Mouse (Mus musculus) limb, embryonic 10.5 days (tissue): ENCODE data around the gene Rfxank. TPM values are rescaled to one million over a fixed set of nuclear protein-coding genes. Genes with fewer than 3 reads are reported as not detected.
A peak's percentile ranks its signal among the peaks of the same experiment; 100 is the strongest.

Source experiments
- DNase-seq: peaks from one replicate; pipeline ENCODE4 v3.0.0-alpha.2; 2017; ENCODE audit warnings: low spot score
- H3K27ac ChIP-seq: fragments of 300-500 bp; sonication (generic); 2 replicates; pipeline ENCODE4 v1.5.1; 2016; ENCODE audit warnings: mild to moderate bottlenecking
- H3K27me3 ChIP-seq: fragments of 300-500 bp; sonication (generic); 2 replicates; pipeline ENCODE4 v1.6.1; 2016; ENCODE audit warnings: low read depth, mild to moderate bottlenecking; ENCODE audit not compliant: poor library complexity, severe bottlenecking
- H3K36me3 ChIP-seq: fragments of 300-500 bp; sonication (generic); 2 replicates; pipeline ENCODE4 v1.6.1; 2016; ENCODE audit warnings: mild to moderate bottlenecking, moderate library complexity
- H3K4me1 ChIP-seq: fragments of 300-500 bp; sonication (generic); 2 replicates; pipeline ENCODE4 v1.6.1; 2016
- H3K4me3 ChIP-seq: fragments of 300-500 bp; sonication (generic); 2 replicates; pipeline ENCODE4 v1.5.1; 2016; ENCODE audit warnings: mild to moderate bottlenecking, moderate library complexity
- H3K9me3 ChIP-seq: fragments of 300-500 bp; sonication (generic); replicated peaks from 2 replicates; pipeline ENCODE4 v1.6.1; 2016; ENCODE audit warnings: mild to moderate bottlenecking
- WGBS: fragments of 180-500 bp; shearing (Covaris S2); methylation state at CpG from one replicate; pipeline ENCODE4 v1.1.7; 2016; 5-methylcytosine and 5-hydroxymethylcytosine counted together
- polyA plus RNA-seq: library from polyadenylated mRNA; unstranded; fragments of >200 nt; fragmentation: Nextera tagmentation; extraction: Ambion mirVana; gene quantifications from 2 replicates; pipeline ENCODE4 v1.2.1, GENCODE M21; 2016

Rfxank gene
- 20.1 and 27.9 TPM in 2 replicates for polyA plus RNA-seq

- Histone ChIP-seq H3K4me3 (peak within 1 kb of the TSS; percentile 89), H3K27ac (peak within 1 kb of the TSS; percentile 89), H3K27me3 (no peaks in the 10 kb centered on the region), H3K36me3 (peaks cover 62% of the 10 kb centered on the region), H3K9me3 (no peaks in the 10 kb centered on the region), H3K4me1 (peaks cover 20% of the 10 kb centered on the region)
- peak; percentile 98 for DNase-seq
- under 1% methylated on average over 46 of the region's 46 CpGs for WGBS
Observed at GRCm38 (mm10) chr8:70139026-70139857, at the start of gene Rfxank, which contains the start of the genes Borcs8 and Mef2b. Rfxank (minus strand) TSS chr8:70139154. Borcs8 (plus strand) TSS chr8:70139499. Mef2b (plus strand) TSS chr8:70139711.

GRCm38 (mm10) chr8:70188707-70189106 is 49.8 kb upstream of the Rfxank start:
- H3K27ac ChIP-seq = 0 out of 2 replicates have a peak overlapping the region, but pooled peaks have one; percentile 8
- DNase-seq = no peak
- H3K36me3 ChIP-seq = 0 out of 2 replicates have a peak, but pooled peaks cover 3% of the 10 kb centered on the region
- no peak overlapping the region for H3K4me3 ChIP-seq
- no peaks in the 10 kb centered on the region for H3K27me3 ChIP-seq
- WGBS = 71% methylated on average over 7 of the region's 7 CpGs
- H3K9me3 ChIP-seq = no peaks in the 10 kb centered on the region
- peaks cover 38% of the 10 kb centered on the region for H3K4me1 ChIP-seq

- 90% methylated on average over 4 of the region's 4 CpGs for WGBS
- Histone ChIP-seq H3K9me3 (no peaks in the 10 kb centered on the region), H3K4me1 (peaks cover 27% of the 10 kb centered on the region), H3K36me3 (peaks cover 51% of the 10 kb centered on the region), H3K27ac (no peak overlapping the region), H3K27me3 (no peaks in the 10 kb centered on the region), H3K4me3 (no peak overlapping the region)
- DNase-seq = no peak
Observed at GRCm38 (mm10) chr8:70183194-70183593, 44.2 kb upstream of the Rfxank start.

- Histone ChIP-seq H3K4me1 (peaks cover 21% of the 10 kb centered on the region), H3K36me3 (peaks cover 63% of the 10 kb centered on the region), H3K9me3 (no peaks in the 10 kb centered on the region), H3K27me3 (no peaks in the 10 kb centered on the region), H3K4me3 (no peak overlapping the region), H3K27ac (no peak overlapping the region)
- WGBS = 20% methylated on average over 2 of the region's 2 CpGs
- DNase-seq = no peak
Observed at GRCm38 (mm10) chr8:70181903-70182252, 42.9 kb upstream of the Rfxank start.

GRCm38 (mm10) chr8:70181212-70181902 is 42.4 kb upstream of the Rfxank start:
- peaks cover 21% of the 10 kb centered on the region for H3K4me1 ChIP-seq
- H3K27me3 ChIP-seq = no peaks in the 10 kb centered on the region
- H3K27ac ChIP-seq = peak overlapping the region; percentile 47
- WGBS = 61% methylated on average over 16 of the region's 16 CpGs
- no peaks in the 10 kb centered on the region for H3K9me3 ChIP-seq
- H3K36me3 ChIP-seq = peaks cover 68% of the 10 kb centered on the region
- DNase-seq = no peak
- H3K4me3 ChIP-seq = no peak overlapping the region

GRCm38 (mm10) chr8:70179082-70179481 is 40.1 kb upstream of the Rfxank start:
- Histone ChIP-seq H3K27ac (no peak overlapping the region), H3K27me3 (no peaks in the 10 kb centered on the region), H3K4me3 (no peak overlapping the region), H3K4me1 (peaks cover 25% of the 10 kb centered on the region), H3K9me3 (no peaks in the 10 kb centered on the region), H3K36me3 (peaks cover 82% of the 10 kb centered on the region)
- DNase-seq = no peak
- 99% methylated on average over 4 of the region's 4 CpGs for WGBS

- Histone ChIP-seq H3K27me3 (no peaks in the 10 kb centered on the region), H3K4me3 (no peak overlapping the region), H3K9me3 (no peaks in the 10 kb centered on the region), H3K36me3 (peaks cover 78% of the 10 kb centered on the region), H3K4me1 (peaks cover 30% of the 10 kb centered on the region), H3K27ac (no peak overlapping the region)
- WGBS = 86% methylated on average over 2 of the region's 2 CpGs
- DNase-seq = no peak
Observed at GRCm38 (mm10) chr8:70178231-70178630, 39.3 kb upstream of the Rfxank start.

- Histone ChIP-seq H3K27ac (no peak overlapping the region), H3K36me3 (peaks cover 43% of the 10 kb centered on the region), H3K9me3 (no peaks in the 10 kb centered on the region), H3K27me3 (no peaks in the 10 kb centered on the region), H3K4me1 (peaks cover 21% of the 10 kb centered on the region), H3K4me3 (peak overlapping the region; percentile 10; the same call in 1 of the 2 replicates)
- 90% methylated on average over 7 of the region's 7 CpGs for WGBS
- no peak for DNase-seq
Observed at GRCm38 (mm10) chr8:70174079-70174478, 35.1 kb upstream of the Rfxank start.

GRCm38 (mm10) chr8:70173320-70173719 is 34.4 kb upstream of the Rfxank start:
- no peaks in the 10 kb centered on the region for H3K27me3 ChIP-seq
- peaks cover 36% of the 10 kb centered on the region for H3K36me3 ChIP-seq
- no peaks in the 10 kb centered on the region for H3K9me3 ChIP-seq
- H3K27ac ChIP-seq = no peak overlapping the region
- H3K4me3 ChIP-seq = 0 out of 2 replicates have a peak overlapping the region, but pooled peaks have one; percentile 76
- 85% methylated on average over 5 of the region's 5 CpGs for WGBS
- DNase-seq = no peak
- peaks cover 21% of the 10 kb centered on the region for H3K4me1 ChIP-seq

- Histone ChIP-seq H3K4me1 (peaks cover 21% of the 10 kb centered on the region), H3K36me3 (peaks cover 25% of the 10 kb centered on the region), H3K27ac (peak within 1 kb of the TSS; percentile 84), H3K27me3 (peaks cover 4% of the 10 kb centered on the region), H3K9me3 (no peaks in the 10 kb centered on the region), H3K4me3 (peak within 1 kb of the TSS; percentile 76)
- DNase-seq = peak; percentile 85
- 3% methylated on average over 27 of the region's 27 CpGs for WGBS
Observed at GRCm38 (mm10) chr8:70172043-70172681, 33.2 kb upstream of the Rfxank start, which contains the start of gene Tmem161a. Tmem161a (plus strand) TSS chr8:70172356.

GRCm38 (mm10) chr8:70171240-70171639 is 32.3 kb upstream of the Rfxank start:
- H3K27me3 ChIP-seq = peaks cover 13% of the 10 kb centered on the region
- no peaks in the 10 kb centered on the region for H3K9me3 ChIP-seq
- H3K4me1 ChIP-seq = peaks cover 30% of the 10 kb centered on the region
- H3K27ac ChIP-seq = 0 out of 2 replicates have a peak overlapping the region, but pooled peaks have one; percentile 84
- WGBS = 89% methylated on average over 7 of the region's 7 CpGs
- H3K36me3 ChIP-seq = peaks cover 16% of the 10 kb centered on the region
- H3K4me3 ChIP-seq = no peak overlapping the region; the same call in 1 of the 2 replicates
- no peak for DNase-seq

GRCm38 (mm10) chr8:70170748-70171147 is 31.8 kb upstream of the Rfxank start:
- Histone ChIP-seq H3K36me3 (peaks cover 15% of the 10 kb centered on the region), H3K27ac (no peak overlapping the region), H3K4me3 (no peak overlapping the region), H3K27me3 (peaks cover 18% of the 10 kb centered on the region), H3K9me3 (no peaks in the 10 kb centered on the region), H3K4me1 (peaks cover 35% of the 10 kb centered on the region)
- 86% methylated on average over 3 of the region's 3 CpGs for WGBS
- DNase-seq = no peak
